Mouse (Mus musculus): Measurements from ENCODE around the gene Nr2f2.

- TF ChIP-seq CTCF (IDR thresholded peaks at IDR 0.05; ENCODE audit: control insufficient read depth, insufficient read depth, insufficient read length) (no peak), USF1 (IDR thresholded peaks at IDR 0.05; ENCODE audit: low read depth) (no peak), MYOD1 (IDR thresholded peaks at IDR 0.05; ENCODE audit: control insufficient read depth, insufficient read length, low read depth) (no peak), MAX (IDR thresholded peaks at IDR 0.05) (no peak), CEBPB (IDR thresholded peaks at IDR 0.05; ENCODE audit: low read depth) (no peak)
These were observed 3.4 kb upstream of the Nr2f2 start for GRCm38 (mm10) chr7:70369731-70370551.

All from C2C12 (cell line).